Mouse (Mus musculus) cerebellum, postnatal 36 days (tissue): ENCODE results near the gene Exosc10.
A peak's percentile ranks its signal among the peaks of the same experiment; 100 is the strongest.

Source experiments
- DNase-seq, 2 experiments: peaks; one replicate each; pipeline ENCODE4 v3.0.0; 2021 to 2022; ENCODE audit warnings: mixed read lengths in 2 of 2

The Exosc10 gene

GRCm38 (mm10) chr4:148558297-148559000, at the start of gene Exosc10:
TSS of gene Exosc10 (plus strand) at chr4:148558429.
- peak; percentile 88 for DNase-seq

DNA sequence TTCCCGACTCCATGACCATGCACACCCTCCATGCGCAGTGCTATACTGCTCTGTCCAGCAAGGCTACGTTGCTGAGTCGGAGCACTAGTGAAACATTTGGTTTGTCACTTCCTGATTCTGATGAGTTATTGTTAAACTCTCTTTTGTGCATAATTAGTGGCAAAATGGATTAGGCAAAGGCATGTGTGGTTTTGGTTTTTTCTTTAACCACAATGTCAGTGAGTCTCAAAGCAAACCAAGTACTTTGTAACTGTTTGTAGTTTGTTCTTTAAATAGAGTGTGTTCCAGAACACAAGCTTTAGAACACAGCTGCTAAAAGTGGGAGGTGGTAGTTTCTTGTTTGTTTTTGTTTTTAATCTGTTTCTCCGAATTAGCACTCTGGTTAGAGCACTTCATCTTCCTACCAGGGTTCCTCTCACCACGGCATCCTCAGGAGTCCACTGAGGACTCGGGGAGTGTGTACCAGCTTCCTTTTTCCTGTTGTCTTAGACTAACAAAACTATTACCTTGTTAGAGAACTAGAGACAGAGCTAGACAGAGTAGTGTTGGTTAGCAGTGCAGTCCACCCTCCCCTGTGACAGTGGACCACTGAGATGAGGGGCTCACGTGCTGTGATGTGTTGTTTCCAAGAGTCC, 48.7 kb upstream of the Exosc10 start:
- DNase-seq, result no peak

- DNase-seq, result no peak
Measured at GRCm38 (mm10) chr4:148510691-148511090, 47.5 kb upstream of the Exosc10 start.

DNA sequence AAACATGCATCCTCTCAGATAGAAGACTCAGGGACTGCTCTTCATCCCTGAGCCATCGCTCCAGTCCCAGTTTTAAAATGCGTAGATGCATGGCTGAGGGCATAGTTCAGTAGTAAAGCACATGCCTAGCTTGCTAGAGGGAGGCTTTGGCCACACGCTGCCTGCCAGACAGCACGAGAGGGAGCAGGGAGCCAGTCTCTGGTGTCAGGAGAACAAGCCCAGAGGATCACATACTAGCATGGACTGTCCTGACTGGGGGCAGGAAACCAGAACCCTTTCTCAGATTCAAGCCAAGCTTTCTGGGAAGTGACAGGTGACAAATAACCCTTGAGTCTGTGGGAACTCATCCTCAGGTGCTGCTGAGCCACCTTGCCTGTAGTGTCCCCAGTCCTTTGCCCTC, 46.9 kb upstream of the Exosc10 start:
- no peak for DNase-seq

GRCm38 (mm10) chr4:148513021-148513559, 45.1 kb upstream of the Exosc10 start:
- DNase-seq, result no peak

- DNase-seq, result no peak
Measured at GRCm38 (mm10) chr4:148515313-148515712, 42.9 kb upstream of the Exosc10 start.

DNA sequence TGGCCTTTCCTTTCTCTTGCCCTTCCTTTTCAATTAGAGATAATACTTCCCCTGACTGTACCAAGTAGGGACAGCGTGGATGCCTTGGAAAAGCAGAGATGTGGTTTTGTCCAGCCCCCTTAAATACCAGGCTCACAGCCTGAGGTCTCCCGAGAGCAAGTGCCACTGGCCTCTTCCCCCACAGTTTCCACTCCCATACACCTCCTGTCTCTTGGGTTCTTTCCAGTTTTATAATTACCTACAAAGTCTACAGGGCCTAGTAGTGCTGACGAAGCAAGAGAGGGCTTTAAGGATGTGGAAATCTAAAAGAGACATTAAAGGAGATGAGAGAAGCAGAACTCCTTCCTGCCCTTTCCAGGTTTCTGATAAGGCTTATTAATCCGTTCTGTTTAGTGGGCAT, 40.4 kb upstream of the Exosc10 start:
- no peak for DNase-seq

DNA sequence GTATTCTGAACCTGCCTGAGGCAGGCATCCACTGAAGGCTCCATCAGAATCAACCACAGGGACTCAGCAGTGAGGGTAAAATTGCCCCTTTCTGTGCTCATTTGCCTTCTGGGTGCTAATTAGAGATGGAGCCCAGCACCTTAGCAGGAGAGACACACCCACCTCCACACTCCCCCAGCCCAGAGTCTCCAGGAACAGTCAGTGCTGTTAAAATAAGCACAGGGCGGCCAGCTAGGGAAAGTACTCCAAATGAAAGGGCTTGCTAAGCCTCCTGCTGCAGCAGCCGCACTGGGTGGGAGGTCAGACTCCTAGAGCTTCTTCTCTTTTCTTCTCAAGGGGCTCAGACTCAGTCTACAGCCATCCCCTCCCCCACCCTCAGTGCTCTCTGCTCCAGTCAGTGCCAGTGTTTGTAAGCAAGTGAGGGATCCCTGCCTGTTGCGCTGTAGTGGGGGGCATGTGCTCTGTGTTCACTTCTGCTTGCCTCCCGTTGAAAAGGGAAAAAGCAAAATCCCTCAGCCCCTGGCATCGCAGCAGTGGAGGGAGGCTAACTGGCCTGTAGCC, 39.9 kb upstream of the Exosc10 start:
- DNase-seq, result no peak

DNA sequence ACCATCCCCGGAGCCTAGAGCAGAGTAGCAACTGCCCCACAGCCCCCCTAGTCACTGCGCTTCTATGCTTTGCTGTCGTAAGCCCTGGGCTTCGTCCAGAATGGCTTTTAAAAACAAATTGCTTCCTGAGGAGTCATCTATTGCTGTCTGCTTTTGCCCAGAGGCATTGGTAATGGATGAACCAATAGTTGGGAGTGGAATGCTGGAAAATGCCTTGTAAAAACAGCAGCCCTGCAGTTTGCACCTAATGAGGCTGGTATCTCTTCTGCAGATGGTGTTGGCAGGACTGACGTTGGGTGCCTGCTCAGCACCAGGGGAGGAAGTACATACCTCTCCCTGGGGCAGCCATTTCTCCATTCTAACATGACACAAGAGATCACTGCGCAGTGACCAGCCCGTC, 34.7 kb upstream of the Exosc10 start:
- DNase-seq, result no peak

- DNase-seq, result no peak
Measured at GRCm38 (mm10) chr4:148527158-148527910, 30.9 kb upstream of the Exosc10 start.

- DNase-seq, result no peak
Measured at GRCm38 (mm10) chr4:148530351-148530750, 27.9 kb upstream of the Exosc10 start.

DNA sequence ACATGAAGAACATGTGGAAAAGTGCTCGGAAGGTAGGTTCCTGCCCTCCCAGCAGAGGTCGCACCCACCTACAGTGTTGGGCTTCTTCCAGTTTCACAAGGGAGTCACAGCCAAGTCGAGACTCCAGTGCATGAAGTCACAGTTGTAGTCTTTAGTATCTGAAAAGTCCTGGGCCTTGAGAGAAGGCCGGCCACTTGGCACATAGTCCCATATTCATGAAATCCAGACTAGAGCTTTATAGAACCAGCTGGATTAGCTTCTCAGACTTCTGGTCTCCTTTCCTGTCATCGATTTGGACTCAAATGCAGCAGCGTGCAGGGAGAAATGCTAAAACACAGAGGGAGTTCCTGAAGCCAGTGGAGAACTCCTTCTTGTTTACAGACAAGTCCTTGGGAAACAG, 27.5 kb upstream of the Exosc10 start:
- no peak for DNase-seq

GRCm38 (mm10) chr4:148531341-148531740, 26.9 kb upstream of the Exosc10 start:
- peak in 1 of 2 experiments; percentile 45 for DNase-seq

- DNase-seq, result no peak
Measured at GRCm38 (mm10) chr4:148532516-148532915, 25.7 kb upstream of the Exosc10 start.

DNA sequence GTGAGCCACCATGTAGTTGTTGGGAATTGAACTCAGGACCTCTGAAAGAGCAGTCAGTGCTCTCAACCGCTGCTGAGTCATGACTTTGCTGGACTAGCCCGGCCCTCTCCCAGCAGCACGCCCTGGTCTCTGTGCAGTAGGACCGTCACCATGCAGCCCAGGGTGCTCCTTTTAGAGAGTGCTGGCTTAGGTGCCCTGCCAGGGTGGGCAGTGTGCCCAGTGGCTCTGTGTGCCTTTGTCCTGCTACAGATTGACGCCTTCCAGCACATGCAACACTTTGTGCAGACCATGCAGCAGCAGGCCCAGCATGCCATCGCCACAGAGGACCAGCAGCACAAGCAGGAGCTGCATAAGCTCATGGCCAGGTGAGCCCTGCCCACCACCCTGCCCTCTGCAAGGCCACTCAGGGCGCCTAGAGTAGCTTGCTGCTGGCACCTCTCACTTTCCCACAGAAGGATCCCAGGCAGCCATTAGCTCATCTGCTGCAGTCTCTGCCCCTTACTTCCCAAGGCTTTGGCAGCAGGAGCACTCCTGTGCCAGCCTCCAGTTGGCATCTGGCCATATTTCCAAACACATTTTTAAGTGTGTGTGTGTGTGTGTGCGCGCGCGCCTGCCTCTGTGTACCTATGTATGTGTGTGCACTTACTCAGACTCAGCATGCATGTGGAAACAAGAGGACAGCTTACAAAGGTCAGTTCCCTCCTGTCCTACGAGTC, 24.5 kb upstream of the Exosc10 start:
- DNase-seq, result peak; percentile 52 to 61

DNA sequence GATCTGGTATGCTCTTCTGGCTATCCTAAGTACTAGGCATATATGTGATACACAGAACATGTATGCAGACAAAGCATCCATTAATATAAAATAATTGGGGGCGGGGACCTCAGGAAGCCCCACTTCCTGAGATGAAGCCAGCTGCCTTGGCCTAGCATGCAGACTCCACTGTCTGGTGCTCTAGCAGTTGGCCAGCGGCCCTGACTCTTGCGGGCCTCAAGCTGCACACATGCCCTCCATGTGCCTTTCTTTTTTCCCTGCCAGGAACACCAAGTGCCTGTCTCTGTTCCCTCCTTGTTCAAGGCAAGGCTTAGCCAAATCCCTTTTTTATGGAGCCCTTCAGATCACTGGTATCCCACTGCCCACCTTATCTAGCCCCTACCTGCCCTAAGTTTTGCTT, 22.4 kb upstream of the Exosc10 start:
- DNase-seq, result peak; percentile 32 to 33

- no peak for DNase-seq
Measured at GRCm38 (mm10) chr4:148549106-148549505, 9.1 kb upstream of the Exosc10 start.

GRCm38 (mm10) chr4:148557766-148558165, 463 bp upstream of the Exosc10 start:
- no peak for DNase-seq

GRCm38 (mm10) chr4:148562676-148563075, 4.4 kb downstream of the Exosc10 start:
- no peak for DNase-seq

DNA sequence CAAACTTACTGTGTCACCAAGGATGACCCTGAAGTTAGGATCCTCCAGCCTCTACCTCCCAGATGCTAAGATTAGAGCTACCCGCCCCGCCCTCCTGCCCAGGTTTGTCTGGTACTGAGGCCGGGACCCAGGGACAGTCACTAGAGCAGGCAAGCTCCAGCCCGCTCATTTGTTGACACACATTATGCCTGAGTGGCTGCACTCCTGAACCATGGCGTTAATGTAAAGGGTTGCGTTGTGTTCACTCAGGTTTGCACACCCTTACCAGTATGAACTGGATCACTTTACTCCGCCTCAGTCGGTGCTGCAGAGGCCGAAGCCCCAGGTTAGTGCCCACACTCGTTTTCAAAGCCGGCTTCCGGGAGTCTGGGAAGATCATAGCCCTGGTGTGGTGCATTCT, 5.4 kb downstream of the Exosc10 start:
- DNase-seq, result no peak

DNA sequence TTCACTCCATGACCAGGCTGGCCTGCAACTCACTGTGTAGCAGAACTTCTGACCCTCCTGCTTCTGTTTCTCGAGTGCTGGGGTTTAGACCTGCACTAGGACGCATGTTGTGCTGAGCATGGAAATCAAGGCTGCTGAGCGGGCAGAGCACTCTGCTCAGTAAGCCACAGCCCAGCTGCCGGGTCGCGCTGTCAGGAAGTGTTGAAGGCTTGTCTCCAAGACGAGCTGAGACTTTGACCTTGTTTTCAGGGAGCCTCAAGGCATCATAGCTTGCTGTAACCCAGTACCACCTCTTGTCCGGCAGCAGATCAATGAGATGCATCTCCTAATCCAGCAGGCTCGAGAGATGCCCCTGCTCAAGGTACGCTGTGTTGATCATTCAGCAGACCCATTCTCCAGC, 11.9 kb downstream of the Exosc10 start:
- no peak for DNase-seq

- no peak for DNase-seq
Measured at GRCm38 (mm10) chr4:148570693-148571295, 12.6 kb downstream of the Exosc10 start.
